Mouse (Mus musculus) C2C12 (cell line): ENCODE measurements around the gene Marf1. TPM values are rescaled to one million over a fixed set of nuclear protein-coding genes. Genes with fewer than 3 reads are reported as not detected.

Experiments used
- H3K27me3 ChIP-seq: one replicate; pipeline ENCODE4 v1.6.1; 2011; ENCODE audit not compliant: control insufficient read depth, insufficient read depth, insufficient read length
- H3K36me3 ChIP-seq: one replicate; pipeline ENCODE4 v1.6.1; 2011; ENCODE audit not compliant: control insufficient read depth, insufficient read depth
- H3K4me3 ChIP-seq: one replicate; pipeline ENCODE4 v1.5.1; 2011; ENCODE audit warnings: mild to moderate bottlenecking, control low read depth; ENCODE audit not compliant: poor library complexity, insufficient read depth, severe bottlenecking
- H3K79me2 ChIP-seq: one replicate; pipeline ENCODE4 v1.6.1; 2011; ENCODE audit not compliant: control insufficient read depth, insufficient read depth
- H3K79me3 ChIP-seq: one replicate; pipeline ENCODE4 v1.6.1; 2011; ENCODE audit warnings: low read depth, control low read depth
- H3ac ChIP-seq: one replicate; pipeline ENCODE3; 2011; ENCODE audit warnings: low read depth; ENCODE audit not compliant: control insufficient read depth, insufficient read length
- CEBPB ChIP-seq: IDR thresholded peaks from one replicate; pipeline ENCODE4 v1.6.1; 2011; ENCODE audit warnings: low read depth, mild to moderate bottlenecking, control low read depth, moderate library complexity
- CTCF ChIP-seq: IDR thresholded peaks from one replicate; pipeline ENCODE4 v1.5.1; 2011; ENCODE audit not compliant: control insufficient read depth, insufficient read depth, insufficient read length
- FOSL1 ChIP-seq: IDR thresholded peaks from one replicate; pipeline ENCODE4 v1.8.0; 2011; ENCODE audit warnings: mild to moderate bottlenecking, low read length; ENCODE audit not compliant: poor library complexity, insufficient read depth, severe bottlenecking
- MAX ChIP-seq: IDR thresholded peaks from one replicate; pipeline ENCODE4 v1.6.1; 2011; ENCODE audit warnings: mild to moderate bottlenecking, control low read depth
- MYOD1 ChIP-seq: IDR thresholded peaks from one replicate; pipeline ENCODE4 v1.6.1; 2011; ENCODE audit warnings: low read depth; ENCODE audit not compliant: control insufficient read depth, insufficient read length
- MYOG ChIP-seq: IDR thresholded peaks from one replicate; pipeline ENCODE4 v1.6.1; 2011; ENCODE audit not compliant: control insufficient read depth, insufficient read length; ENCODE audit errors: extremely low read depth
- USF1 ChIP-seq: IDR thresholded peaks from one replicate; pipeline ENCODE4 v1.6.1; 2011; ENCODE audit warnings: low read depth, mild to moderate bottlenecking, control low read depth, moderate library complexity
- polyA plus RNA-seq: library from polyadenylated mRNA; unstranded; fragments of >200 nt; fragmentation: generic; extraction: Trizol; gene quantifications from one replicate; pipeline ENCODE4 v1.2.1, GENCODE M21; 2012; ENCODE audit warnings: missing spikeins

The Marf1 gene
- polyA plus RNA-seq, 1 experiment, result 7.0 TPM

DNA sequence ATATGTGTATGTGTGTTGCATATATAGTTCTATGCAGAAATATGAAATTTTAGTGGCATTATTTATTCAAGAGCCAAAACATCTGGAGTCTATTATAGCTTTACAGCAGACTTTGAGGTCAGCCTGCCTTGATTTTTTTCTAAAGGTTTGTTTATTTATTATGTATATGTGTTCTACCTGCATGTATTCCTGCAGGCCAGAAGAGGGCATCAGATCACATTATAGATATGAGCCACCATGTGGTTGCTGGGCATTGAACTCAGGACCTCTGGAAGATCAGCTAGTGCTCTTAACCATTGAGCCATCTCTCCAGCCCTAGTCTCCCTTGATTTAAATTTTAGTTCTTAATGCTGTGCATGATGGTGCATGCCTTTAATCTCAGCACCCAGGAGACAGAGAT is 15.4 kb downstream of the Marf1 start:
- H3K36me3 ChIP-seq, result peaks cover 63% of the 10 kb centered on the region
- no peaks in the 10 kb centered on the region for H3K79me3 ChIP-seq
- no peak overlapping the region for H3ac ChIP-seq

GRCm38 (mm10) chr16:14143298-14143697 is 19.9 kb downstream of the Marf1 start:
- Histone ChIP-seq H3K79me3 (no peaks in the 10 kb centered on the region), H3K27me3 (no peaks in the 10 kb centered on the region), H3K36me3 (peaks cover 78% of the 10 kb centered on the region), H3K4me3 (no peak overlapping the region), H3K79me2 (no peaks in the 10 kb centered on the region), H3ac (no peak overlapping the region)
- TF ChIP-seq FOSL1, result no peak
- no peak for TF ChIP-seq CEBPB
- no peak for TF ChIP-seq MYOD1
- TF ChIP-seq USF1, result no peak
- no peak for TF ChIP-seq MAX
- no peak for TF ChIP-seq CTCF
- no peak for TF ChIP-seq MYOG

More for the DNA sequence above, 15.4 kb downstream of the Marf1 start:
- Histone ChIP-seq H3K27me3 (no peaks in the 10 kb centered on the region), H3K4me3 (no peak overlapping the region), H3K79me2 (no peaks in the 10 kb centered on the region)
- TF ChIP-seq CEBPB, result no peak
- TF ChIP-seq MAX, result no peak
- no peak for TF ChIP-seq FOSL1
- TF ChIP-seq MYOD1, result no peak
- TF ChIP-seq USF1, result no peak
- TF ChIP-seq CTCF, result no peak

- H3ac ChIP-seq, result no peak overlapping the region
- H3K36me3 ChIP-seq, result peaks cover 77% of the 10 kb centered on the region
- H3K79me3 ChIP-seq, result no peaks in the 10 kb centered on the region
- no peaks in the 10 kb centered on the region for H3K79me2 ChIP-seq
- H3K27me3 ChIP-seq, result no peaks in the 10 kb centered on the region
- H3K4me3 ChIP-seq, result no peak overlapping the region
- TF ChIP-seq MYOG, result no peak
- TF ChIP-seq CEBPB, result no peak
- no peak for TF ChIP-seq MYOD1
- TF ChIP-seq FOSL1, result no peak
- TF ChIP-seq MAX, result no peak
- TF ChIP-seq USF1, result no peak
- no peak for TF ChIP-seq CTCF
These were observed 24.0 kb downstream of the Marf1 start for GRCm38 (mm10) chr16:14139106-14139505.

GRCm38 (mm10) chr16:14137976-14138561 is 25.1 kb downstream of the Marf1 start:
- H3K4me3 ChIP-seq, result no peak overlapping the region
- no peak overlapping the region for H3ac ChIP-seq
- H3K79me3 ChIP-seq, result no peaks in the 10 kb centered on the region
- H3K36me3 ChIP-seq, result peaks cover 75% of the 10 kb centered on the region
- H3K79me2 ChIP-seq, result no peaks in the 10 kb centered on the region
- TF ChIP-seq MYOD1 (no peak), USF1 (no peak), CEBPB (no peak), FOSL1 (no peak), MAX (no peak), CTCF (no peak), MYOG (no peak)
- no peaks in the 10 kb centered on the region for H3K27me3 ChIP-seq

GRCm38 (mm10) chr16:14135014-14135413 is 28.1 kb downstream of the Marf1 start:
- Histone ChIP-seq H3K36me3 (peaks cover 73% of the 10 kb centered on the region), H3K4me3 (no peak overlapping the region), H3ac (no peak overlapping the region), H3K79me2 (no peaks in the 10 kb centered on the region), H3K79me3 (no peaks in the 10 kb centered on the region), H3K27me3 (no peaks in the 10 kb centered on the region)
- no peak for TF ChIP-seq CTCF
- TF ChIP-seq MYOG, result no peak
- TF ChIP-seq CEBPB, result no peak
- no peak for TF ChIP-seq MAX
- TF ChIP-seq USF1, result no peak
- no peak for TF ChIP-seq MYOD1
- TF ChIP-seq FOSL1, result no peak

GRCm38 (mm10) chr16:14131838-14132237 is 31.3 kb downstream of the Marf1 start:
- Histone ChIP-seq H3K4me3 (no peak overlapping the region), H3ac (no peak overlapping the region), H3K27me3 (no peaks in the 10 kb centered on the region), H3K36me3 (peaks cover 67% of the 10 kb centered on the region), H3K79me2 (no peaks in the 10 kb centered on the region), H3K79me3 (no peaks in the 10 kb centered on the region)
- TF ChIP-seq CTCF, result no peak
- no peak for TF ChIP-seq CEBPB
- TF ChIP-seq USF1, result no peak
- TF ChIP-seq MYOG, result no peak
- no peak for TF ChIP-seq FOSL1
- TF ChIP-seq MAX, result no peak
- no peak for TF ChIP-seq MYOD1
